Mouse (Mus musculus): ENCODE results near the gene Prom1. TPM values are rescaled to one million over a fixed set of nuclear protein-coding genes. Genes with fewer than 3 reads are reported as not detected.

Prom1 gene
- total RNA-seq, 1 experiment from 2014 or later, result 2.4 TPM

DNA sequence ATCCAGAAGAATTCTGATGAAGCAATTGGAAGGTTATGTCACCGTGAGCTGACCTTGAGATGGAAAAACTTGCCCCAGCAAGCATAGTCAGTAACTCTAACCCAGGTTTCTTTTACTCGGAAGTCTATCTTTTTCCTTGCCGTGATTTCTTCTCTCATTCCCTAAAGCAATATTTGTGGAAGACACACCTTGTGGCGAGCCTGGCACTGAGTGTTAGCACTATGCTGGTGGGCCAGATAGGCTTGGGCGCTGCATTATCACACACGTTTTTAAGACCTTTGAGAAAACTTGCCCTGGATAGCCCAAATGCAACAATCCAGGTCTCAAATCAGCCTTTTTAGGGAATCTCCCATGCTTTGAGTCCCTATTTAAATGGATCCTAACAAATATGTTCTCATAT lies 127.7 kb downstream of the Prom1 start:
- no peak for DNase-seq

DNA sequence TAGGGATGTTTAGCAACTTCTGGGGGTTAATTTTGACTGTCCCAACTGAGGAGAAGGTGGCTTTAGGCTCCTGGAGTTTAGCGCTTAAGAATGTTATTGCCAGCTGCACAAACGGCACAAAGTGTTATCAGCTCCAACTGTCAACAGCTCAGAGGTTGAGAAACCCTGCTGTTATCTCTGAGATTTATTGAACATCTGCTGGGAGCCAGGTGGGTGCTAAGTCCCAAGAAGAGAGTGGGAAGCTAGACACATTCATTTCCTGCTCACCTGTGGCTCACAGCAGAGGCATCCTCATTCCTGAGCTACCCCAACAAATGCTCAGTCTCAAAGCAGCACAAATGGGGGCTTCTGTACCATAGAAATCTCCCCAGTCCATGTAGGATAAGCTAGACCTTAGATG lies 130.7 kb downstream of the Prom1 start:
- no peak for DNase-seq

GRCm38 (mm10) chr5:43970532-43970931 lies 131.3 kb downstream of the Prom1 start:
- no peak for DNase-seq

DNA sequence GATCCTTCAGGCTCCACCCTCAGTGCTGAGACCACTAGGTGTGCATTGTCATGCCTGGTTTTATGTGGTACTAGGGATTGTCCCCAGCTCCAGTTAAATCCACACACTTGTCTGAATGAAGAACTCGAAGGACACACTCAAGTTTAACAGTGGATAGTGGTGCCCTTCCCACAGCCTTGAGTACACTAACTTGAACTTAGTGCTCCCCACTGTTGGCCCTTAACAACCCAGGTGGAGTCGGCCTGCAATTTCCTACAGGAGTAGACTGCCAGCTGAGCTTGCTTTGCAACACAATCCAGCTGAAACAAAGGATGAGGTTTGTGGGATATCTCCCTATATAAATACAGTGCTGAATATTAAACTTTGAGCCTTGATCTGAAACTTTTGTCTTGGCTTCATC lies 133.2 kb downstream of the Prom1 start:
- DNase-seq, result no peak

- DNase-seq, result no peak
Measured at GRCm38 (mm10) chr5:43961056-43961455, 140.8 kb downstream of the Prom1 start.

DNA sequence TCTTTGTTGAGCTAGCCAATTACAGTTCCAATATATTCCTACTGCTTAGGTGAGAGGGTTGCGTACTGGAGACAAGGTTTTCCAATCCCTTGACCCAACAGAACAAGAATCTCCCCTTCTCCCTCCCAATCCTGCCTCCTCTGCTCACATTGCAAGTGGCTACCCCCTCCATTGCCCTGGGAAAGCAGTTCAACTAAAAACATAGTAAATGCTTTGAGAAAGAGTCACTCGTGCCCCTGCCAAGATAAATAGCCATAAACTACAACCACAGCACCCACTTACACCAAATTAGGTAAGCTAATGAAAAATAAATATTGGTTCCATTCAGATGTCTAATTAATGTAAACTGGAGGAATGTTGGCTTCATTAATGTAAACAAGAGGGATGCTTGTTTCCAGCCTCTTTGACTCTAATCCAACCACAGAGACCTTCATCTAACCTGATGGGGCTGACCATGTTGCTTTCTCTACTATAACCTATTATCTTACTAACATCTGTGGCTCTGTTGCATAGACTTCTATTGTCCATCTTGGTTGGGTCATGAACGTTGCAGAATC lies 141.9 kb downstream of the Prom1 start:
- no peak for DNase-seq

DNA sequence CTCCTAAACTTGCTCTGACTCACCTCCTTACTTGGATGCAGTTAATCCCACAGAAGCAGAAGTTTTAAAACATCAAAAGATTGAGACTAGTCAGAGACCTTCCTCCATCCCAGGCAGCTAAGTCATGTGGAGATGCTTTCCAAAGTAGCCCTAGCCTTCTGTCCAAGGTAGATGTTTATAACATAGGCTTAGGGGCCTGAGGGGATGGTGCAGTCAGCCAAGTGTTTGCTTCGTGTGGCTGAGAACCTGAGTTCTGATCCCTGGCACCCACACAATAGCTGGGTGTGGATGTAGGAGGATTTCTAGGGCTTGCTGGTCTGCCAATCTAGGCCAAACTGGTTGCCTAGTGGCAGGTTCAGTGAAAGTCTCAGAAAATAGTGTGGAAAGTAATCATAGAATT lies 148.6 kb downstream of the Prom1 start:
- DNase-seq, result no peak

DNA sequence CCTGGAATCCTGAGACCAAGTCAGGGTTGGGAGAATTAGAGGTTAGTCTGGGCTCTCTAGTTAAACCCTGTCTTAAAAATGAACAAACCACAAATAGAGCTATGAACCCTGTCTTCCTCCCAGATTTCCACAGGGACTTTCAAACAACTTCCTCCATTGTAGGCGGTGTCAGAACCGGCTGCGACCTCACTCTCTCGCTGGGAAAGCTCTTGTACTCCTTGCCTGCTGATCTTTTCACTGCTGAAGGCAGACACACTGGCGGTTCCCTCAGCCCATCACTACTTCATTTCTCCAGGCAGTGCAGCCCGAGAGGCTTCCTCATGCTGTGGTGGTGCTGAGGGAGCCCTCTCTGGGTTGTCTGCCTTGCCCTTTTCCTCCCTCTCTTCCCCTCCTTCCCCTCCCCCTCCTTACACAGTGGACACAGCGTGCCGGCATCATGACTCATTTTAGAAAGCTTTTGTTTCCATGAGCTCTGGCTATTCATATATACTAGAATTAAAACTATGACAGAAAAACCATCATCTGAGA lies 153.0 kb downstream of the Prom1 start:
- DNase-seq, result peak; percentile 18

- DNase-seq, result peak; percentile 44
Measured at GRCm38 (mm10) chr5:43948111-43948743, 153.6 kb downstream of the Prom1 start.

DNA sequence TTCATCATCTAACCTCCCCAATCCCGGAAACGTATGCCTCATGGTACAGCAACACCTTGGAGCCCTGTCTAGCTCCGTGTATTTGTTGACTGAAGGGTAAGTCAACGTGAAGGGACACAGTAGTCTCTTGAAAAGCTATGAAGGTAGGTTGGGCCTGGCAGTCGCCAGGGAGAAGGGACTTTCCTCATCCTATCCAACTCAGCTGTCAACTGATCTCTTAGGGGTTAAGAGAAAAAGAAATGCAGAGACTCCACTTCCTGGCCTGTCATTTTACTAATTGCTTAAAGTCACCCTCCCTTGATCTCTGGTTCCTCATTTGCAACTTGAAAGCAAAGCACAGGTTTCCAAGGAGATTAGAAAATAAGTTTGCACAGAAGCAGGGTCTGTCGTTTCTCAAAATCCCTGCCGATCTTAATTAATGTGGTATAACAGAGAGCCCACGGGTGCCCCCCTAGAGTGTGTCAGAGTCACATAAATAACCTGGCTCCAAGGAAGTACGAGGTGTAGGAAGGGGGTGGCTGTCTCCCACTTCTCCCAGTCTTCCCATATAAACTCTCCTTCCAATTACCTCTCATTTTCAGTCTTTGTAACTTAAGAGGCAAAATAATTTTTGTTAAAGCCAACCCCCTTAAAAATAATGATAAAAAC lies 154.4 kb downstream of the Prom1 start:
- no peak for DNase-seq

Other genes with a start within 250 kb of the Prom1 start
- 10.8 and 16.5 TPM in 2 replicates for gene Cd38, start 233.5 kb downstream of the Prom1 start, total RNA-seq (2021)
- gene Gm7879, start 188.9 kb downstream of the Prom1 start, total RNA-seq (2021), result 11.4 and 18.9 TPM in 2 replicates
- not detected in 2 replicates for gene Fgfbp1, start 120.3 kb downstream of the Prom1 start, total RNA-seq (2021)
- gene Tapt1, start 124.6 kb upstream of the Prom1 start, total RNA-seq (2021), result 43.9 and 56.9 TPM in 2 replicates

All from adrenal gland, postnatal 25 days (tissue).